Mouse (Mus musculus) adrenal gland, postnatal 14 days (tissue): ENCODE results near the gene Rgs11. TPM values are rescaled to one million over a fixed set of nuclear protein-coding genes. Genes with fewer than 3 reads are reported as not detected.
"Not testable (repeated sequence)": the region's sequence is repeated elsewhere in the genome, so short reads cannot be mapped to it uniquely, and the experiment has no call there.

Experiments
- DNase-seq: peaks from one replicate; pipeline ENCODE4 v3.0.0; 2021; ENCODE audit warnings: mixed read lengths
- long read RNA-seq, 2 experiments: library from polyadenylated mRNA; stranded (forward); transcript quantifications; one replicate each; pipeline ENCODE4 v2.0.0; 2021
- total RNA-seq: library from RNA; stranded (reverse); gene quantifications from 2 replicates; pipeline ENCODE4 v1.2.3, GENCODE M21; 2021

The Rgs11 gene
- total RNA-seq, result 17.9 and 20.4 TPM in 2 replicates
- long read RNA-seq, experiment 1, partial matches to known transcripts, result 5 of 36 reads
- long read RNA-seq, experiment 1, other reads (novel, unspliced or antisense), result 31 of 36 reads
- long read RNA-seq, experiment 2, partial matches to known transcripts, result 2 of 26 reads
- long read RNA-seq, experiment 2, other reads (novel, unspliced or antisense), result 23 of 26 reads

DNA sequence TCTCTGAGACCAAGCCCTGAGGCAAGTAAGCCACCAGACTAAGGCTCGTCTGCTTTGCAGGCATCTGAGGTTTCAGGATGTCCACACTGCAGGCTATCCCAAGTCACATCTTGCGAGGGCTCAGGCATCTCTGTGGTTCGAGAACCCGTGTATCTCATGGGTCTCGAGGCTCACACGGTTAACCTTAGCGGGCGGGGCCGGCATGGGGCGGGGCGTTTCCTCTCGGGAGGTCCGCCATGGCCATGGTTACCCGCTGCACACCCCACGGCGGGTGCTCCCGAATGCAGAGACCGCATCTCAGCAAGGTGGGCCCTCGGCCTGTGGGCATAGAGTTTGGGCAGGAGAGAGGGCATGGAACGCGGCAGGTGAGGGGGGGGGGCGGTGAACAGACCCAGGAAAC is at the start of gene Rgs11:
Gene Rgs11, plus strand, starts transcription at position 215 of the 400 bp plus-strand sequence.
- DNase-seq, result peak; percentile 78

DNA sequence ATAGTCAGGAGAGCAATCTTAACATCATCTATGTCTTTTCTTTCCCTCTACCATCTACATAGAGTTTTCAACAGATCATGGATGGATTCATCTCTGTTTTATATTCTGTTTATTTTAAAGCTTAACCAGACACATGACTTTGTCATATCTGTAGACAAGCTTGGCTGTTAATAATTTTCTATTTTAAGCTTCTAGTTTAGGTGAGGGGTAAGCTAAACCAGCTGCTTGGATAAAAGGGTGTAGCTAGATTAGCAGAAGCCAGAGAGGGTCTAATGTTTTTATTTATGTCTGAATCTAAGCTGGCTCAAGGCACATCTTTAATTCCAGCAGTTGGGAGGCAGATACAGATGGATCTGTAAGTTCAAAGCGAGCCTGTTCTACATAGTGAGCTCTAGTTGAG is 40.0 kb upstream of the Rgs11 start:
- no peak for DNase-seq

DNA sequence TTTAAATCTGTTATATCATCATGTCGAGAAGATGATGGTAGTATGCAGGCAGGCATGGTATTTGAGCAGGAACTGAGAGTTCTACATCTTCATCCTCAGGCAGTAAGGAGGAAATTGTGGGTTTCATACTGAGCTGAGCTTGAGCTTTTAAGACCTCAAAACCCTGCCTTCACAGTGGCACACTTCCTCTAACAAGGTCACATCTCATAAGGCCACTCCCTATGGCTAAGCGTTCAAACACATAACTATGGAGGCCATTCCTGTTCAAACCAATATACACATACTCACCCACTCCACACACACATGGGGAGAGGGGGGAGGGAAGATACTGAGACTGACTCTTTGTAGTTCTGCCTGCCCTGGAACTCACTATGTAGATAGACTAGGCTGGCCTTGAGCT is 34.7 kb upstream of the Rgs11 start:
- no peak for DNase-seq

DNA sequence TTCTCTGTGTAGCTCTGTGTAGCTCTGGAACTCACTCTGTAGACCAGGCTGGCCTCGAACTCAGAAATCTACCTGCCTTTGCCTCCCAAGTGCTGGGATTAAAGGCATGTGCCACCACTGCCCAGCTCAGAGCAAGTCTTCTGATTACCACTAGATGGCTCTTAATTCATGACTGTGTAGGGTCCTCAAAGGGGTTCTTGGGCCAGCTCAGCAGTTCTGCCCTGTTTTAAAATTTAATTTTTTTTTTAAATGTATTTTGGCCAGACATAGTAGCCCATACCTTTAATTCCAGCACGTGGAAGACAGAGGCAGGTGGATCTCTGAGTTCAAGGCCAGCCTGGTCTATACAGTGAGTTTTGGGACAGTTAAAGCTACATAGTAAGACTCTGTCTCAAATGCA is 27.5 kb upstream of the Rgs11 start:
- not testable (repeated sequence) for DNase-seq

DNA sequence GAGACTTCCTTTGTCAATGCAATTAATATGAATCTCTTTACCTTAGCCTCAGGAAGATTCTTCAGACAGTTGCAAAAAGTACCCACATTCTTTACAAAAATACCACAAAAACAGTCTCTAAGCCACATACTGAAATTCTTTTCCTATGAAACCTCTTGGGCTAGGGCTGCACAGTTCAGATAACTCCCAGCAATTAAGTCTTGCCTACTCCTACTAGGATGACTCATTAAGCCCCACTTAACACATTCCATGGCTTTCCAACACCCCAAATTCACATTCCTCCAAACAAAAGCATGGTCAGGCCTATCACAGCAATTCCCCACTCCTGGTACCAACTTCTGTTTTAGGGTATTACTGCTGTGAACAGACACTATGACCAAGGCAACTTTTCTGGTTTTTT is 24.1 kb upstream of the Rgs11 start:
- DNase-seq, result no peak

DNA sequence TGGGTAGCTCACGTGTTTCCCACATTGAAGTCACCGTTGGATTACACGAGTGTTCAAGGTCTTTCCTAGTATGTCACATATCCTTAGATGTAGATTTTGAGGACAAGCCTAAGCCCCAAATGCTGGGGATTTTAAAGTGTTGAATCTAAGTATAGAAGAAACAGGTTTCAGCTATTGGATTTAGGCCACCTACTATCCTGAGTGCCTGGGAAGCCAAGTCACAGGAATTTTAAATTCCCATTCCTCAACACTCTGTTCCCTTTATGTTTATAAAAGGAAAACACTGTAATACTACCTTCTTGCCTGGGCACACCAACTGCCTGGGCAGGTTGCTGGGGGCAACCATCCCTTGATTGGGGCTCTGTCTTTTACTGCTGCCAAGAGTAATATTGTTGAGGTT is 21.6 kb upstream of the Rgs11 start:
- DNase-seq, result no peak

DNA sequence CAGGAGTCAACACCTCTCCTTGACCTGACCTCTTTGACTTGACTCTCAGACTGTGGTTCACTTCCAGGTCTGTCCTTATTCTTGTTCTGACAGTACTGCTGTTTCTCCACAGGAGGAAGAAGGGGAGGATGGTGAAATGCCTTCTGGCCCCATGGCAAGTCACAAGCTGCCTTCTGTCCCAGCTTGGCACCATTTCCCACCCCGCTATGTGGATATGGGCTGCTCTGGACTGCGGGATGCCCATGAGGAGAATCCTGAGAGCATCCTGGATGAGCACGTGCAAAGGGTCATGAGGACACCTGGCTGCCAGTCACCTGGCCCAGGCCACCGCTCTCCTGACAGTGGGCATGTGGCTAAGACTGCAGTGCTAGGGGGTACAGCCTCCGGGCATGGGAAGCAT is 15.2 kb upstream of the Rgs11 start:
- DNase-seq, result no peak

DNA sequence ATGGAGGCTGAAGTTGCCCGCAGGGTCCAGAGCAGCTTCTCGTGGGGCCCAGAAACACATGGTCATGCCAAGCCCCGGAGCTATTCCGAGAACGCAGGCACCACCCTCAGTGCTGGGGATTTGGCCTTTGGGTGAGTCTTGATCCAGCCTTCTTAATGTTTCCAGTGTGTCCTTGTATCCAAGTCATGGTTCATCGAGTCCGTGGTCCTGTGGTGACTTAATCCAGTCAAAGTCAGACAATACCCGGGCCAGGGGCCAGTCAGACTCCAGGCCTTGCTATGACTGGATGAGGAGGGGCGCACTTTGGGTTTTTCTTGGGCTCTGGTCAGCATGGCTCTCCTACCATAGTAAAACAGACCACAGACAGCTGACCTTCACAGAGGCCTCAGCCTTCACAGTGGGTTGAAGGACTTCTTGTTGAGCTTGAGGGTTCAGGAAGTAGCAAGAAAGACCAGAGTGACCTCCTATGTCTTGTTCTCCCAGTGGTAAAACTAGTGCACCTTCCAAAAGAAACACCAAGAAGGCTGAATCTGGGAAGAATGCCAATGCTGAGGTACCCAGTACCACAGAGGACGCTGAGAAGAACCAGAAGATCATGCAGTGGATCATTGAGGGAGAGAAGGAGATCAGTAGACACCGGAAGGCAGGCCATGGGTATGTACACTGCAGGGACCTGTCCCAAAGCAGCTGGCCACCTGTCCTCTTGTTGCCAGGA is 14.5 kb upstream of the Rgs11 start:
- DNase-seq, result no peak

DNA sequence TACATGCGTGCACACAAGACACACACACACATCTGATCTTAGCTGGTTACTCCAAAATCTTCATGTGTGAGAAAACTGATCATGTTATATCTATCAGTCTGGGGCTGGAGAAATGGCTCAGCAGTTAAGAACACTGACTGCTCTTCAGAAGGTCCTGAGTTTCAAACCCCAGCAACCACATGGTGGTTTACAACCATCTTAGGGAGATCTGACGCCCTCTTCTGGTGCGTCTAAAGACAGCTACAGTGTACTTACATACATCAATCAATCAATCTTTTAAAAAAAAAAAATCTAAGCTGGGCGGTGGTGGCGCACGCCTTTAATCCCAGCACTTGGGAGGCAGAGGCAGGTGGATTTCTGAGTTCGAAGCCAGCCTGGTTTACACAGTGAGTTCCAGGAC is 11.3 kb upstream of the Rgs11 start:
- not testable (repeated sequence) for DNase-seq

DNA sequence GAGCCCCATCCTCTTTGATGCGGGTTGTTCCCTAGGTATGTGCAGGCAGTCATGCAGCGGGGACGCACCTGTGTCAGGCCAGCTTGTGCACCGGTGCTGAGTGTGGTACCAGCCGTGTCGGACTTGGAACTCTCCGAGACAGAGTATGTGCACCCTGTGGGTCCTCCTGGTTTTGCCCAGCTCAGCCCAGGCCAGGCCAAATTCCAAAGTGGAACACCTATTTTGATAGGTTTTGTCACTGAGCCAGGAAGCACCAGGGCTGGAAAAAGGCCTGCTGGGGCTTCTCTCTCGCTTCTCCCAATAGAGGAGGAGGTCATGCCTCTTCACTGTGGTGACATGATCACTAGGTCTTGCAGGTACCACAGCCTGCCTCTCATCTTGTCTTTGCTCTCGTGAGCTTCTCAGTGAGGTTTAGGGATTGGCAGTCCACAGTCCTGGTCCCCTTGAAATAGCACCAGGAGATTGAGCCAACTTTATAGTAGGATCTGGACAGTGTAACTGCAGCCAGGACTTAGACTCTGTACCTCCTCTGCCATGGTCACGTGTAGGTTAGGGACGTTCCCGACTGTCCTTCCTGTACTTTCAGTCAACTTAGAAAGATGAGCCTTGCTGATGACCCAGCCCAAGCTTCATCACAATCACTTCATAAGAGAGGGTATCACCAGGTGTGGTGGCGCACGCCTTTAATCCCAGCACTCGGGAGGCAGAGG is 10.1 kb upstream of the Rgs11 start:
- DNase-seq, result no peak

DNA sequence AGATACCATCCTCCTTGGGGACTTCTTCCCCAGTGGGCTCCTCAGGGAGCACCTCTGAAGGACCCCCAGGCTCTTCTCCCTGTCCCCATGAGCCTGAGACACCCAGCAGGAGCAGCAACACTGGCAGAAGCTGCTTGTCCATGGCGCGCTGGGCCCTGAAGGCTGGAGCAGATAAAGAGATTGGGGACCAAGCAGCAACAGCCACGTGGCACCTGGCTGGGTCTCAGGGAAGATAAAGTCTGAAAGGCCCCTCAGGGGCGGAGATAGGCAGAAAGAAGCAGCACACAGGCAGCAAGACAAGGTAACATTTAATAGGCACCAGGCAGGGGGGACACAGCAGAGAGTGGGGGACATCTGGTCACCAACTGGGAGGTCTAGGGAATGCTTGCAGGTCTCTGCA is 3.9 kb upstream of the Rgs11 start, which contains the start of gene Pdia2:
Gene Pdia2, minus strand, starts transcription at position 196 of the 400 bp plus-strand sequence.
- DNase-seq, result no peak

DNA sequence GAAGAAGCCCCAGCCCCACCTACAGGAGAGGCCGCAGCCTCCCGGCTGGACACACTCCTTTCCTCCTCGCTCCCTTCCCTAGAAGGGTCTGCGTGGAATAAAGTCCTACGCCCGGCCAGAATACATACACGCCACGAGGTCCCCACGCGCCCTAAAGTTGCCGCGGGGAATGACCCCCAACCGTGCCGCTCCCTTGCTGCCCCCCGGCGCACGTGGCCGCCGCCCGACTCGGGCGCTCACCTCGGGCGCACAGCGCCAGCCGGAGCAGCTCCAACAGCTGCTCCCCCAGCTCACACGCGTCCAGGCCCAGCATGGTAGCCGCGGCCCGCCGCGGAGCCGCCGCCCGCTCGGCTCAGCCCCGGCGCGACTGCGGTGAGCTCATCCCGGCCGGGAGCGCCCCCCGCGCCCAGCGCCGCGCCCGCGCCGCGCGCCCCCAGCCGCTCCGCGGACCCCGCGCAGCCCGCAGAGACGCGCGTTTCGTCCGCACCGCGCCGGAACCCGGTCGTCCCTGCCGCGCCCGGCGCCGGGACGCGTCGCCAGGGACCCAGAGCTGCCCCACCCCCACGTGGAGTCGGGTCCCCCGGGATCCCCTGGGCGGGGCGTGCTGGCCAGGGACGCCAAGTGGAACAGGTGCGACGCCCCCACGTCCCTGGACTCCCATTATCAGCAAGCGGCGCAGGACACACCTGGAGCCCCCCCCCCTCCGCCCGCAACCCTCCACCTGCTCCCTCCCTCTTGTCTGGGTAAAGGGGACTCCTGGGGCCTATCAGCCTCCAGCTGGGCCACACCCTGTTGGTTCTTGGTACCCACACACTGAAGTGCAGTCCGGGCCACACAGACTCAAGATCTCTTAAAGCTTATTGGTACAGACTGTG is 1.7 kb upstream of the Rgs11 start:
- peak; percentile 59 for DNase-seq

DNA sequence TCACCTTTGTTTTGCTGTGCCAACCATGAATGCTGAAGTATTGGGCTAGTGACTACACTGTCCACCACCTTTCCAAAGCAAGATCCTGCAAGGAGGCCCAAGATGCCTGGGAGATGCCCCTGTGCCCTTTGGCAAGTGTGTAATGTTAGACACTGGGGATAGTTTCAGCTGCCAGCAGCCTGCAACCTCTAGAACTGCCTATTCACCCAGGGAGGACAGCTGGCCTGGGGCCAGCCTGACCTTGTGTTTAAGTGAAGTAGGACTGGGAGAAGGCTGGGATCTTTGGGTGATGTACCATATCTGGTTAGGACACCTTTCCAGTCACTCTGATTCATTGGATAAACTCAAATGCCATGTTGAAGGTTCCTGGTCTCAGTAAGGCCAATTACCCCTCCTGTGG is 753 bp upstream of the Rgs11 start:
- DNase-seq, result peak; percentile 64

DNA sequence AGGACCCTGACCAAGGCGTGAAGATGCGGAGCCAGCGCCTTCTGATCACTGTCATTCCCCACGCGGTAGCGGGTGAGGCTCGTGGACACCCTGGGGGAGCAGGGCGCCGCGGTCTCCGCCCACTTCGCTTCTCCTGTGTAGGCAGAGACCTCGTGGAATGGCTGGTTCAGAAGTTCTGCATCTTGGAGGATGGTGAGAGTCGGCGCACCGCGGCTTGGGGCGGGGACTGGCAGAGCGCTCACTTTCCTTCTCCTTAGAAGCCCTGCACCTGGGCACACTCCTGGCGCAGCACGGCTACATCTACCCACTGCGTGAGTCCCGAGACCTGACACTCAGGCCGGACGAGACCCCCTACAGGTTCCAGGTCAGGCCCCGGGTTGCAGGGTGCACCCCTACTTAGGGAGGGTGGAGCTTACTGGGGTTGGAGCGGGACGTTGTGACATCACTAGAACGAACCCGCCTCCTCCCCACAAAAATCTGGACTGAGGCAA is 615 bp downstream of the Rgs11 start:
- peak; percentile 57 for DNase-seq

DNA sequence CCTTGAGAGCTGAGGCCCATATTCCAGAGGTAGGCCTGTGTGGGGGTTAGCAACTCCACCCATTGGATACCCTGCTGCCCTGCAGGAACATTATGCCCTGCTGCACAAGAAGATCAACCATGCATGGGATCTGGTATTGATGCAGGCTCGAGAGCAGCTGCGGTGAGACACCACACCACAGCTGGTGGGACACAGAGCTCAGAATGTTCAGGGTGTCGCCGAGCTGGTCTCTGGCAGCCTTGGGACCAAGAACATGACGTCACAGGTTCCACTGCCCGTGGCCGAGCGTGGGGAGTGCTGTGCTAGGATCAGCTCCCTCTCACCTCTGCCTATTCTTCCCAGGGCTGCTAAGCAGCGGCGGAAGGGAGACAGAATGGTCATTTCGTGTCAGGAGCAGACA is 2.0 kb downstream of the Rgs11 start:
- no peak for DNase-seq

DNA sequence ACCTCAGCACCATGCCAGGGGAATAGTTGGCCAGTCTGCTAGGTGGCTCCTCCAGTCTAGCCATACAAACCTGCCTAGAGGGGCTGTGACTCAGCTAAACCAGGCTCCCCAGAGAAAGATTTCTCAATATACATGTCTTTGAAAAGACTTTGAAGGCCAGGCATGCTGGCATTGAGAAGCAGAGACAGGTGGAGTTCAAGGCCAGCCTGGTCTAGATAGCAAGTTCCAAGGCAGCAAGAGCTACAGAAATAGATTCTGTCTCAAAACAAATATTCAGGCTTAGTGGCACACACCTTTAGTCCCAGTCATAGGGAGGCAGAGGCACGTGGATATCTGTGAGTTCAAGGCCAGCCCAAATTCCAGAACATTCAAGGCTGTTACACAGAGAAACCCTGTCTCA is 3.6 kb downstream of the Rgs11 start:
- peak; percentile 60 for DNase-seq

DNA sequence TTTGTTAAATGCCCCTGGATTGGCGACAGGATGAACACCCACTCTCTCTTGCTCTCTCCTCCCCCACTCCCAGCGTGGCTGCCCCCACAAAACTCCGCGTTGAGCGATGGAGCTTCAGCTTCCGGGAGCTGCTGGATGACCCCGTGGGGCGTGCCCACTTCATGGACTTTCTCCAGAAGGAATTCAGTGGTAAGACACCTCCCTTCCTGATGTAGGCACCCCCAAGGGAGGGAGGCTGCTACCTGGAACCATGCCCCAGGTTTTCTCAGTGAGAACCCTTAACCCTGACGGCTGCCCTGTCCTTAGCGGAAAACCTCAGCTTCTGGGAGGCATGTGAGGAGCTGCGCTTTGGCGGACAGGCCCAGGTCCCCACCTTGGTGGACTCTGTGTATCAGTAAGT is 4.9 kb downstream of the Rgs11 start, which contains the start of gene Arhgdig:
Gene Arhgdig, minus strand, starts transcription at position 101 of the 400 bp plus-strand sequence.
- DNase-seq, result no peak

DNA sequence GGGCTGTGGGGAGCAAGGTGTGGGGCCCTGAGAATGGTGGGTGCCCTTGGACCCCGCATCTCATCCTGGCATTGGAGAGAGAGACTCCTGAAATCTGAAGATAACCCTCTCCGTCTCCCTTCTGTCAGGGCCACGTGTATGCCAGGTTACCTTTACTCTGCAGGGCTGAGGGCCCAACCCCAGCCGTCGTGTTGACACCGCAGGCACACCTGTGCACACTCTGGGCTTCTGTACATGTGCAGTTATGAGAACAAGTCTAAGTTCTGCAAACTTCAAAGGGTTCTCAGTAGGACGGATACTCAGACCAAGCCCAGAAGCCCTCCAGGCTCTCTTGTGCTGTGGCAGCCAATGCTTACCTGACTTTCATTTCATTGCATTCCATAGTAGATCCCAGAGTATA is 9.5 kb downstream of the Rgs11 start:
- no peak for DNase-seq

DNA sequence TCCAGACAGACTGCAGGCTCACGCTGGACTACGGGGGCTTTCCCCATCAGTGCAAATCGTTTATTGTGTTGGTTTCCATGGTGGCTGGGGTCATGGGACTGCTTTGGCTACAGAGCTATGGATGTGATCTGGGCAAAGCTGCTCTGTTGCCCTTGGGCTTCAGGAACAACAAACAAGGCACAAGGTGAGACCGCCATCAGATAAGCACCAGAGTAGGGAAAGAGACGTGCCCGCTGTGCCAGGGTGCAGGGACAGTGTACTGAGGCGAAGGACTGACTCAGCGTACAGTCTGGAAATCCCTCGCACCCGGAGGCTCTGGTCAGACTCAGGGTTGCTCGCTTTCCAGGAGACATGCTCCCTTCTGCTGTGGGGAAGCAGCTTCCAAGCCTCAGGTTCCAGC is 9.9 kb downstream of the Rgs11 start:
- DNase-seq, result no peak

DNA sequence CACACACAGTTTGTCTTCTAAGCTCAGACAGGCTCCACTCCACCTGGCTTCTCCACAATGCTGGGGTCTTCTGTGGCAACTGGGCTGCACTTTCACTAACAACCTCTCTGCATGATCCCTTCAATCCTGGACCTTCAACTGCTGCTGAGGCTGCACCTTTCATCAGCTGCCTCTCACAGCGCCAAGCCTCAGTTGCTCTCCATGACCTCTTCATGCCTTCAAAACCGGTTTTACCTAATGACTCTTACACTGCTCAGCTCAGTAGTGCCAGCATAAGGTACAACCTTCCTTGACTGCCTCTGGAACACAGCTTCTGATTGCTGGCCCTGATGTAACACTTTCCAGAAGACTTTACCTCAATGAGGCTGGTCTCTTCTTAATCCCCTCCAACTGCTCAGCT is 18.8 kb downstream of the Rgs11 start:
- no peak for DNase-seq

DNA sequence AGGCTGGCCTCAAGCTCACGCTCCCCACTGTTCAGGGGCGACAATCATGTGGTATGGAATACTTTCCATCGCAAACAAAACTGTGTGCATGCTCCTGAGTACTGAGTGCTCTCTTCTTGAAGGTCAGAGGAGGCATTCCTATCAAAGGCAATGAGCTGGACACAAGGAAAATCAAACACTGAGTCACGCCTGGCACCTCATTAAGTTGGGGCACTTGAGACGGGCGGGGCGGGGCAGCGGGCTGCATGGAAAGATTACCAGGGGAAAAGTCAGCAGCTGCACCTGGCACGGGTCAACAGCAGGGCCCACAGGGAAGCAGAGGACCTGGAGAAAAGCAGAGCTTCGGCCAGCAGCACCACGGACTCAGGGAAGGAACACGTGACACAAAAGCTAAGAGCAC is 22.4 kb downstream of the Rgs11 start:
- DNase-seq, result peak; percentile 38

DNA sequence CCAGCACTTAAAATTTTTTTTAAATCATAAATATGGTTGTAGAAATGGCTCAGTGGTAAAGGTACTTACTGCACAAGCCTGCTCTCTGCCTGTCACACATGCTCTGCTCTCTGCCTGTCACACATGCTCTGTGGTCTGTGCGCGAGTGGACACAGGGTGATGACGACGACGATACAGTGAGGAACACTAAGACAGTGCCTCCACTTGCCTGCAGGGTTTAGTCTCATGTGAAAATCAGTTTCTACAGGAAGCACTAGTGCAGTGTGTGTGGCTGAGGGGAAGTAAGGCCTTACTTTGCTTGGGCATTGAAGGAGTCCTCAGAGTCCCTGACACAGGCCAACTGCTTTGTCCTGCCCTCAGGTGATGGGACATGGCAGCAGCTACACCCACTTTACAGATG is 27.0 kb downstream of the Rgs11 start:
- DNase-seq, result no peak
